Mouse (Mus musculus): ENCODE measurements at regions not wholly inside any gene's neighbourhood (a gene's known extent, or its start where the extent isn't known, plus 50 kb on each side); places are given as distances from the start of the nearest gene placed in this dataset.

- no peaks in the 10 kb centered on the region for H3K9me3 ChIP-seq (ENCODE audit: control insufficient read depth, low read length)
- H3K9ac ChIP-seq (ENCODE audit: low read depth, low read length), result no peak overlapping the region
- no peaks in the 10 kb centered on the region for H3K36me3 ChIP-seq (ENCODE audit: control insufficient read depth, insufficient read depth, low read length)
- no peak overlapping the region for H3K4me3 ChIP-seq (ENCODE audit: low read length)
- no peaks in the 10 kb centered on the region for H3K27me3 ChIP-seq (ENCODE audit: control insufficient read depth, insufficient read depth, low read length)
- no peak overlapping the region for H3K4me2 ChIP-seq (replicated peaks; ENCODE audit: low read depth, low read length)
- ATAC-seq (ENCODE audit: low FRiP score, low TSS enrichment), result no peak
- H3K4me1 ChIP-seq (ENCODE audit: control insufficient read depth, insufficient read depth, low read length), result peaks cover 8% of the 10 kb centered on the region; the same call in 1 of the 2 replicates
- H3K27ac ChIP-seq (ENCODE audit: low read depth, low read length), result no peak overlapping the region
- 57% methylated on average over 17 of the region's 17 CpGs for WGBS
Observed at GRCm38 (mm10) chr9:31989581-31990360, 76.5 kb upstream of the Barx2 start.

GRCm38 (mm10) chr9:31990456-31990855 is 77.2 kb upstream of the Barx2 start:
- H3K4me1 ChIP-seq (ENCODE audit: control insufficient read depth, insufficient read depth, low read length), result peaks cover 8% of the 10 kb centered on the region; the same call in 1 of the 2 replicates
- 84% methylated on average over 4 of the region's 4 CpGs for WGBS
- H3K4me3 ChIP-seq (ENCODE audit: low read length), result no peak overlapping the region
- H3K4me2 ChIP-seq (replicated peaks; ENCODE audit: low read depth, low read length), result no peak overlapping the region
- no peaks in the 10 kb centered on the region for H3K9me3 ChIP-seq (ENCODE audit: control insufficient read depth, low read length)
- H3K27me3 ChIP-seq (ENCODE audit: control insufficient read depth, insufficient read depth, low read length), result no peaks in the 10 kb centered on the region
- no peak overlapping the region for H3K9ac ChIP-seq (ENCODE audit: low read depth, low read length)
- no peaks in the 10 kb centered on the region for H3K36me3 ChIP-seq (ENCODE audit: control insufficient read depth, insufficient read depth, low read length)
- ATAC-seq (ENCODE audit: low FRiP score, low TSS enrichment), result no peak
- H3K27ac ChIP-seq (ENCODE audit: low read depth, low read length), result no peak overlapping the region

DNA sequence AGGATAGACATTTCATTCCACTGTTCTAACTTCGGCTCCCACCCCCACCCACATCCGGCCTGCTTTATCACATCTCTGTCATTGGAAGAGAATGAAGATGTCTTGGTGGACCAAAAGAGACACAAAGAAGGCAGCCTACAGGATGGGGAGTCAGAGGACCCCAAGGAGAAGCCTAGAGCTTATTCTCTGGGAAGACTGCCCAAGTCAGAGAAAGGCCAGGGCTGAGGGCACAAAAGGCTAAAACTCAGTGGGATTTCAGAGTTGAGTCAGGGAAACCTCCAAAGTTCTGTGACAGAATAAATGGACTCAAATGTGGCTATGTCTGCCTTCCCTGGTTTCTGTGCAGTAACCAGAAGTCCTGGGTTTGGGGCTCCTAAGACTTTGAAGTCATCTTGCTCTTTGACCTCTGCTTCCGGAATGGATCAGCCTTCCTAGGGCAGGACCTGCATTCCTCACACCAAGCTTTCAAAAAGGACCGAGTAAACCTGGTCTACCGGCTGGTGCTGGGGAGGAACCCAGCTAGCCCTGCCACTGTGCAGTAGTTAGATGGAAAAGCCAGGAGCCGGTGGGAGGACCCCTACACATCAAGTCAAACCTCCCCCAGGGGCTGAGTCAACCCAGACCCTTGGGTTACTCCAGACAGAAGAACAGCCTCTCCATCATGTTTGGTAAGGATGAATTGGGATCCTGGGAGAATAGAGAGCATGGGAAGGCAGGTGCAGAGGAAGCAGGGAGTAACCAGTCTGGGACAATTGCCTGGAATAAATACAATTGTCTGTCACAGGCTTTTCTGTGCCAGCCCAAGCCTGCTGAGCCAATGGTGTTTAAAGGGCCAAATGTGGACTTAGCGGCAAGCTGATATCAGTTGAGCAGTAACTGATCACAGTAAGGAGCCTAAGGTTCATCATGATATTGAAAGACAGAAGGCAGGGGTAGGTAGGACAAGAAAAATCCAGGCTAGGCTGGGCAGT is 80.7 kb upstream of the Barx2 start:
- ATAC-seq (ENCODE audit: low FRiP score, low TSS enrichment), result no peak
- no peak overlapping the region for H3K27ac ChIP-seq (ENCODE audit: low read depth, low read length)
- H3K36me3 ChIP-seq (ENCODE audit: control insufficient read depth, insufficient read depth, low read length), result no peaks in the 10 kb centered on the region
- H3K27me3 ChIP-seq (ENCODE audit: control insufficient read depth, insufficient read depth, low read length), result no peaks in the 10 kb centered on the region
- WGBS, result 65% methylated on average over 7 of the region's 7 CpGs
- peaks cover 25% of the 10 kb centered on the region for H3K4me1 ChIP-seq (ENCODE audit: control insufficient read depth, insufficient read depth, low read length)
- no peak overlapping the region for H3K4me2 ChIP-seq (replicated peaks; ENCODE audit: low read depth, low read length)
- no peaks in the 10 kb centered on the region for H3K9me3 ChIP-seq (ENCODE audit: control insufficient read depth, low read length)
- H3K9ac ChIP-seq (ENCODE audit: low read depth, low read length), result no peak overlapping the region
- H3K4me3 ChIP-seq (ENCODE audit: low read length), result no peak overlapping the region

GRCm38 (mm10) chr9:31995101-31995500 is 81.8 kb upstream of the Barx2 start:
- no peaks in the 10 kb centered on the region for H3K36me3 ChIP-seq (ENCODE audit: control insufficient read depth, insufficient read depth, low read length)
- ATAC-seq (ENCODE audit: low FRiP score, low TSS enrichment), result no peak
- H3K27ac ChIP-seq (ENCODE audit: low read depth, low read length), result no peak overlapping the region
- H3K9me3 ChIP-seq (ENCODE audit: control insufficient read depth, low read length), result no peaks in the 10 kb centered on the region
- WGBS, result 53% methylated on average over 3 of the region's 3 CpGs
- peaks cover 23% of the 10 kb centered on the region; the same call in 1 of the 2 replicates for H3K4me1 ChIP-seq (ENCODE audit: control insufficient read depth, insufficient read depth, low read length)
- no peak overlapping the region for H3K4me2 ChIP-seq (replicated peaks; ENCODE audit: low read depth, low read length)
- H3K9ac ChIP-seq (ENCODE audit: low read depth, low read length), result no peak overlapping the region
- H3K4me3 ChIP-seq (ENCODE audit: low read length), result no peak overlapping the region
- H3K27me3 ChIP-seq (ENCODE audit: control insufficient read depth, insufficient read depth, low read length), result no peaks in the 10 kb centered on the region

DNA sequence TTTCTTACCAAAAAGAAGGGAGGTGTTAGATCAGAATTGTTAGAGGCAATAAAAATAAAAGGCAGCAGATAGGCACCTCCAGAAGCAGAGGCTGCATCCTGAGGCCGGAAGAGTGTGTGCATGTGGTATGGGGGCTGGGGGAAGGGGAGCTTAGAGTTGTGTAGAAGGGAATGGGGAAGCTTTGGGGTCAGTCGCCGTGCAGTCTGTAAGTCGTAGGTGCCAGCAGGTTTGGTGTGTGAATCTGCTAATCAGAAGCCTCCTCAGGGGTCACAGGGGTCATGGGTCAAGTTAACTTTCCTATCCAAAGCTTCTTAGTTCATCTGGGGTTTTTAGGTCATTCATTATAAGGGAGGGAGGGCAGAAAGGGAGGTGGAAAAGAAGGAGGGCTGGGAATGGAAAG is 82.4 kb upstream of the Barx2 start:
- no peak for ATAC-seq (ENCODE audit: low FRiP score, low TSS enrichment)
- no peak overlapping the region for H3K4me2 ChIP-seq (replicated peaks; ENCODE audit: low read depth, low read length)
- H3K9ac ChIP-seq (ENCODE audit: low read depth, low read length), result no peak overlapping the region
- no peaks in the 10 kb centered on the region for H3K27me3 ChIP-seq (ENCODE audit: control insufficient read depth, insufficient read depth, low read length)
- no peak overlapping the region for H3K4me3 ChIP-seq (ENCODE audit: low read length)
- H3K36me3 ChIP-seq (ENCODE audit: control insufficient read depth, insufficient read depth, low read length), result no peaks in the 10 kb centered on the region
- H3K27ac ChIP-seq (ENCODE audit: low read depth, low read length), result no peak overlapping the region; the same call in 1 of the 2 replicates
- peaks cover 23% of the 10 kb centered on the region; the same call in 1 of the 2 replicates for H3K4me1 ChIP-seq (ENCODE audit: control insufficient read depth, insufficient read depth, low read length)
- 30% methylated on average over 4 of the region's 4 CpGs for WGBS
- H3K9me3 ChIP-seq (ENCODE audit: control insufficient read depth, low read length), result no peaks in the 10 kb centered on the region

DNA sequence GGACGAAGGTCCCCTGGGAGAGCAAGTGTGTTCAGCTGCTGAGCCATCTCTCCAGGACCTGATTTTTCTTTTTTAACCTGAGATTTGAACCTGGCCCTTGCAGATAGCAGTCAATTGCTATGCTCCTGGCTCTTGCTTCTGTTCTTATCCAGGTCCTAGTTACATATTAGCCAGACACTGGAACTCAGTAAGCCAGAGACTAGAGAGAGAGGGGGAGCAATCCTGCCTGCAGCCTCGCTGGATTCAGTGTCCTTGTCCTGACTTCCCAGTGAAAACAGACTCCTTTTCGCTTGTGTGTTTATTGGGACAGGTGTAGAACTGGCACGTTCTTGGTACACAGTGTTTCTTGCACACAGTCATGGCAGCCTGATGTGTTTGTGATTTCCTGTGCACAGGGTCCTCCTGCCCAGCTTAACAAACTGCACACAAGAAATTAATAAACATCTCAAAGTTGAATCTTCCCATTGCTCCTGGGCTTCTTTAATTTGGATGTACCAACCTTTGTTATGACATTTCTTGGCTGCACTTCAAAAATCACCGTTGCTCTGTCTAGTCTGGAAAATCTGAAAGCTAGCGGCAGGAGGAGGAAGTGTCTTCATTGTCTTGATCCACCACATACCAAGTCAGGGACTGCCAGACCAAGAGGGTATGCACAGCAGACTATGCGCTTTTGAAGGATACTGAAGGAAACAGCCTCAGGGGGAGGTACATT is 83.4 kb upstream of the Barx2 start:
- no peaks in the 10 kb centered on the region for H3K9me3 ChIP-seq (ENCODE audit: control insufficient read depth, low read length)
- H3K27ac ChIP-seq (ENCODE audit: low read depth, low read length), result no peak overlapping the region; the same call in 1 of the 2 replicates
- 59% methylated on average over 7 of the region's 7 CpGs for WGBS
- H3K9ac ChIP-seq (ENCODE audit: low read depth, low read length), result no peak overlapping the region
- H3K4me2 ChIP-seq (replicated peaks; ENCODE audit: low read depth, low read length), result no peak overlapping the region
- no peaks in the 10 kb centered on the region for H3K36me3 ChIP-seq (ENCODE audit: control insufficient read depth, insufficient read depth, low read length)
- H3K27me3 ChIP-seq (ENCODE audit: control insufficient read depth, insufficient read depth, low read length), result no peaks in the 10 kb centered on the region
- H3K4me3 ChIP-seq (ENCODE audit: low read length), result no peak overlapping the region
- peaks cover 23% of the 10 kb centered on the region; the same call in 1 of the 2 replicates for H3K4me1 ChIP-seq (ENCODE audit: control insufficient read depth, insufficient read depth, low read length)
- ATAC-seq (ENCODE audit: low FRiP score, low TSS enrichment), result 0 out of 2 replicates have a peak, but pooled peaks have one; percentile 39

DNA sequence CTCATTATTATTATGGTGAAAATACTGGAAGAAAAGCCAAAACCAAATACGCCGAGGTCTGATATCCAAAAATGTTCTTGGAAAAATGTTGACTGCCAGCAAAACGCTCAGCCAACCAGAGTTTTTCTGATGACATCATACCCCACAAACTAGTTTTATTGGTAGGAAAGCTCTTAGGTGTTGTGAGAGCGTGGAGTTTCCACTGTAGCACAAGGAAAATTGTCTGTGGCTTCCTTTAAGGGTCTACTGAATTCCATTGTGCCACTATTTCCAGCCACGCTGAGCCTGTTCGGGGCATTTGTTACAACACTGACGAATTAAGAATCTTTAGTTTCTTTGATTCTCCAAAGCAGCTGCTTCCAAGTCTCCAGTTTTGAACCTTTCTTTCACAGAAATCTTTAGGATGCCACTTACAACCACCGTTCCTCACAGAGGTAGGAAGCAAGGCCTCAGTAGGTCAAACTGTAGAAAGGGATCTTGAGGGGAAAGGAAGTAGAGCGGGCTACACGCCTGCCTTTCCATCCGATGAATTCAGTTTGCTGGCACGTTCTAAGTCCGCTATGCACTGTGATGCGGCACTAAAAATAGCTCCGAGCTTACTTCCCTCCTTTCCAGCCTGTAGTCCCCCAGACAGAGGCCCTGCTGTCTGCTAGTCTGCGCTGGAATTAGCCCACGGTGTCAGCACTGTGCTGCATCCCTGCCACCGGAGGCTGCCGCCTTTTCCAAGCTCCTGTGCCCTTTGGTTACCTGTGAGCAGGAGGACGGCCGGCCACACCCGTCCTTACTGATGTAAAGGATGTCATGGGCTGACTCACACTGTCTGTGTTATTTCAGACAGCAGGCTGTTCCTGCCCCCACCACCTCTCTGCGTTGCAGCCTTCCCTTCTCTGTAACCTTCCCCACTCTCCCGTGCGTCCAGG is 84.2 kb upstream of the Barx2 start:
- H3K9me3 ChIP-seq (ENCODE audit: control insufficient read depth, low read length), result no peaks in the 10 kb centered on the region
- H3K36me3 ChIP-seq (ENCODE audit: control insufficient read depth, insufficient read depth, low read length), result no peaks in the 10 kb centered on the region
- H3K9ac ChIP-seq (ENCODE audit: low read depth, low read length), result no peak overlapping the region
- no peaks in the 10 kb centered on the region for H3K27me3 ChIP-seq (ENCODE audit: control insufficient read depth, insufficient read depth, low read length)
- WGBS, result 46% methylated on average over 25 of the region's 25 CpGs
- ATAC-seq (ENCODE audit: low FRiP score, low TSS enrichment), result peak; percentile 56
- H3K4me3 ChIP-seq (ENCODE audit: low read length), result no peak overlapping the region
- H3K4me1 ChIP-seq (ENCODE audit: control insufficient read depth, insufficient read depth, low read length), result peaks cover 23% of the 10 kb centered on the region; the same call in 1 of the 2 replicates
- peak overlapping the region; percentile 38; the same call in 1 of the 2 replicates for H3K27ac ChIP-seq (ENCODE audit: low read depth, low read length)
- H3K4me2 ChIP-seq (replicated peaks; ENCODE audit: low read depth, low read length), result 0 out of 2 replicates have a peak overlapping the region, but pooled peaks have one; percentile 1
